Mouse (Mus musculus) forebrain, embryonic 13.5 days (tissue): ENCODE measurements around the gene Fam213a. TPM values are rescaled to one million over a fixed set of nuclear protein-coding genes. Genes with fewer than 3 reads are reported as not detected.

ENCODE experiments used
- ATAC-seq: fragments of 200-750 bp; cut with Nextera tagmentation; 2 replicates; pipeline ENCODE4 v1.8.0; 2017
- H3K27ac ChIP-seq: fragments of 300-500 bp; sonication (generic); 2 replicates; pipeline ENCODE4 v1.5.1; 2015; ENCODE audit warnings: inconsistent platforms, mild to moderate bottlenecking, moderate library complexity
- H3K27me3 ChIP-seq: fragments of 300-500 bp; sonication (generic); 2 replicates; pipeline ENCODE4 v1.6.1; 2015; ENCODE audit warnings: mild to moderate bottlenecking, inconsistent platforms
- H3K36me3 ChIP-seq: fragments of 300-500 bp; sonication (generic); 2 replicates; pipeline ENCODE4 v1.6.1; 2015; ENCODE audit warnings: mild to moderate bottlenecking, inconsistent platforms; ENCODE audit not compliant: poor library complexity, severe bottlenecking
- H3K4me1 ChIP-seq: fragments of 300-500 bp; sonication (generic); 2 replicates; pipeline ENCODE4 v1.6.1; 2015; ENCODE audit warnings: inconsistent platforms
- H3K4me2 ChIP-seq: fragments of 300-500 bp; sonication (generic); 2 replicates; pipeline ENCODE4 v1.6.1; 2015; ENCODE audit warnings: inconsistent platforms, mild to moderate bottlenecking, moderate library complexity
- H3K4me3 ChIP-seq: fragments of 300-500 bp; sonication (generic); 2 replicates; pipeline ENCODE4 v1.5.1; 2015; ENCODE audit warnings: mild to moderate bottlenecking, inconsistent platforms
- H3K9ac ChIP-seq: fragments of 300-500 bp; sonication (generic); 2 replicates; pipeline ENCODE4 v1.6.1; 2015; ENCODE audit warnings: mild to moderate bottlenecking, inconsistent platforms
- H3K9me3 ChIP-seq: fragments of 300-500 bp; sonication (generic); replicated peaks from 2 replicates; pipeline ENCODE4 v1.6.1; 2016; ENCODE audit warnings: inconsistent platforms
- WGBS: fragments of 180-500 bp; shearing (Covaris S2); methylation state at CpG from one replicate; pipeline ENCODE4 v1.1.7; 2015; 5-methylcytosine and 5-hydroxymethylcytosine counted together
- polyA plus RNA-seq: library from polyadenylated mRNA; unstranded; fragments of >200 nt; fragmentation: Nextera tagmentation; extraction: Ambion mirVana; gene quantifications from 2 replicates; pipeline ENCODE4 v1.2.1, GENCODE M21; 2015

The Fam213a gene
- polyA plus RNA-seq, 1 experiment from 2014 or later, result 49.7 TPM

- H3K4me2 ChIP-seq, result no peak overlapping the region
- no peak overlapping the region for H3K27ac ChIP-seq
- peaks cover 16% of the 10 kb centered on the region for H3K4me1 ChIP-seq
- no peak overlapping the region for H3K9ac ChIP-seq
- no peaks in the 10 kb centered on the region for H3K27me3 ChIP-seq
- H3K9me3 ChIP-seq, result no peaks in the 10 kb centered on the region
- no peak overlapping the region for H3K4me3 ChIP-seq
- H3K36me3 ChIP-seq, result peaks cover 33% of the 10 kb centered on the region
- no peak for ATAC-seq
- WGBS, result 90% methylated on average over 4 of the region's 4 CpGs
These were observed 12.8 kb downstream of the Fam213a start for GRCm38 (mm10) chr14:41000801-41001200.

- WGBS, result 86% methylated on average over 7 of the region's 7 CpGs
- H3K4me2 ChIP-seq, result no peak overlapping the region
- peaks cover 33% of the 10 kb centered on the region for H3K36me3 ChIP-seq
- H3K27me3 ChIP-seq, result no peaks in the 10 kb centered on the region
- H3K4me3 ChIP-seq, result no peak overlapping the region
- no peak for ATAC-seq
- H3K9ac ChIP-seq, result no peak overlapping the region
- H3K4me1 ChIP-seq, result peaks cover 15% of the 10 kb centered on the region
- H3K27ac ChIP-seq, result no peak overlapping the region
- no peaks in the 10 kb centered on the region for H3K9me3 ChIP-seq
These were observed 13.5 kb downstream of the Fam213a start for GRCm38 (mm10) chr14:40999904-41000645.

GRCm38 (mm10) chr14:40996171-40996570 is 17.4 kb downstream of the Fam213a start:
- no peaks in the 10 kb centered on the region for H3K27me3 ChIP-seq
- H3K4me2 ChIP-seq, result no peak overlapping the region
- H3K4me1 ChIP-seq, result no peaks in the 10 kb centered on the region
- WGBS, result 86% methylated on average over 3 of the region's 3 CpGs
- no peaks in the 10 kb centered on the region for H3K9me3 ChIP-seq
- H3K36me3 ChIP-seq, result peaks cover 36% of the 10 kb centered on the region
- no peak overlapping the region for H3K4me3 ChIP-seq
- H3K27ac ChIP-seq, result no peak overlapping the region
- H3K9ac ChIP-seq, result no peak overlapping the region
- no peak for ATAC-seq

- peaks cover 19% of the 10 kb centered on the region for H3K36me3 ChIP-seq
- no peak overlapping the region for H3K9ac ChIP-seq
- H3K9me3 ChIP-seq, result no peaks in the 10 kb centered on the region
- H3K4me2 ChIP-seq, result no peak overlapping the region
- H3K4me1 ChIP-seq, result no peaks in the 10 kb centered on the region
- no peak overlapping the region for H3K27ac ChIP-seq
- no peak overlapping the region for H3K4me3 ChIP-seq
- WGBS, result 88% methylated on average over 6 of the region's 6 CpGs
- ATAC-seq, result no peak
- H3K27me3 ChIP-seq, result no peaks in the 10 kb centered on the region
These were observed 21.1 kb downstream of the Fam213a start for GRCm38 (mm10) chr14:40992464-40992863.

GRCm38 (mm10) chr14:40988780-40989179 is 24.8 kb downstream of the Fam213a start:
- Histone ChIP-seq H3K4me2 (no peak overlapping the region), H3K27ac (no peak overlapping the region), H3K9ac (no peak overlapping the region), H3K27me3 (no peaks in the 10 kb centered on the region), H3K4me3 (no peak overlapping the region), H3K36me3 (peaks cover 1% of the 10 kb centered on the region; the same call in 1 of the 2 replicates), H3K9me3 (no peaks in the 10 kb centered on the region), H3K4me1 (no peaks in the 10 kb centered on the region)
- 90% methylated on average over 5 of the region's 5 CpGs for WGBS
- ATAC-seq, result no peak

- Histone ChIP-seq H3K27ac (no peak overlapping the region), H3K4me1 (no peaks in the 10 kb centered on the region), H3K36me3 (no peaks in the 10 kb centered on the region), H3K9me3 (no peaks in the 10 kb centered on the region), H3K27me3 (no peaks in the 10 kb centered on the region), H3K4me2 (no peak overlapping the region), H3K9ac (no peak overlapping the region), H3K4me3 (no peak overlapping the region)
- whole genome bisulfite sequencing, result 92% methylated on average over 2 of the region's 2 CpGs
- ATAC-seq, result no peak
These were observed 26.4 kb downstream of the Fam213a start for GRCm38 (mm10) chr14:40987184-40987583.

GRCm38 (mm10) chr14:40985635-40986034 is 28.0 kb downstream of the Fam213a start:
- Histone ChIP-seq H3K9me3 (no peaks in the 10 kb centered on the region), H3K27me3 (no peaks in the 10 kb centered on the region), H3K27ac (no peak overlapping the region), H3K4me3 (no peak overlapping the region), H3K4me2 (no peak overlapping the region), H3K4me1 (no peaks in the 10 kb centered on the region), H3K36me3 (no peaks in the 10 kb centered on the region), H3K9ac (no peak overlapping the region)
- ATAC-seq, result no peak
- WGBS, result 84% methylated on average over 4 of the region's 4 CpGs

GRCm38 (mm10) chr14:40979723-40980122 is 33.9 kb downstream of the Fam213a start:
- ATAC-seq, result no peak
- H3K9ac ChIP-seq, result no peak overlapping the region
- 64% methylated on average over 1 of the region's 1 CpGs for WGBS
- no peaks in the 10 kb centered on the region for H3K4me1 ChIP-seq
- no peaks in the 10 kb centered on the region for H3K9me3 ChIP-seq
- no peaks in the 10 kb centered on the region for H3K27me3 ChIP-seq
- H3K4me2 ChIP-seq, result no peak overlapping the region
- no peaks in the 10 kb centered on the region for H3K36me3 ChIP-seq
- H3K4me3 ChIP-seq, result no peak overlapping the region
- no peak overlapping the region for H3K27ac ChIP-seq

GRCm38 (mm10) chr14:40979002-40979401 is 34.6 kb downstream of the Fam213a start:
- Histone ChIP-seq H3K9ac (no peak overlapping the region), H3K4me3 (no peak overlapping the region), H3K4me1 (no peaks in the 10 kb centered on the region), H3K4me2 (no peak overlapping the region), H3K27ac (no peak overlapping the region), H3K9me3 (no peaks in the 10 kb centered on the region), H3K27me3 (no peaks in the 10 kb centered on the region), H3K36me3 (no peaks in the 10 kb centered on the region)
- 46% methylated on average over 4 of the region's 4 CpGs for WGBS
- peak; percentile 58; the same call in 1 of the 2 replicates for ATAC-seq

GRCm38 (mm10) chr14:40975127-40975721 is 38.4 kb downstream of the Fam213a start:
- ATAC-seq, result peak; percentile 83
- no peaks in the 10 kb centered on the region for H3K27me3 ChIP-seq
- H3K36me3 ChIP-seq, result no peaks in the 10 kb centered on the region
- H3K27ac ChIP-seq, result no peak overlapping the region
- no peaks in the 10 kb centered on the region for H3K4me1 ChIP-seq
- WGBS, result 77% methylated on average over 6 of the region's 6 CpGs
- no peak overlapping the region for H3K4me3 ChIP-seq
- H3K4me2 ChIP-seq, result no peak overlapping the region
- H3K9ac ChIP-seq, result no peak overlapping the region
- H3K9me3 ChIP-seq, result no peaks in the 10 kb centered on the region

- Histone ChIP-seq H3K4me1 (peaks cover 38% of the 10 kb centered on the region), H3K27ac (no peak overlapping the region), H3K36me3 (no peaks in the 10 kb centered on the region), H3K9ac (no peak overlapping the region), H3K4me3 (no peak overlapping the region), H3K27me3 (no peaks in the 10 kb centered on the region), H3K9me3 (no peaks in the 10 kb centered on the region), H3K4me2 (no peak overlapping the region)
- ATAC-seq, result no peak
- 92% methylated on average over 2 of the region's 2 CpGs for WGBS
These were observed 45.5 kb downstream of the Fam213a start for GRCm38 (mm10) chr14:40968051-40968450.

GRCm38 (mm10) chr14:40967598-40967900 is 46.0 kb downstream of the Fam213a start:
- Histone ChIP-seq H3K4me2 (peak overlapping the region; percentile 91), H3K27me3 (no peaks in the 10 kb centered on the region), H3K9me3 (no peaks in the 10 kb centered on the region), H3K27ac (peak overlapping the region; percentile 84), H3K36me3 (no peaks in the 10 kb centered on the region), H3K9ac (peak overlapping the region; percentile 64), H3K4me1 (peaks cover 43% of the 10 kb centered on the region), H3K4me3 (peak overlapping the region; percentile 91)
- ATAC-seq, result peak; percentile 0; the same call in 1 of the 2 replicates
- whole genome bisulfite sequencing, result 3% methylated on average over 6 of the region's 6 CpGs
